Mouse (Mus musculus) olfactory bulb, adult 2 months (tissue): ENCODE measurements at regions not wholly inside any gene's neighbourhood (a gene's known extent, or its start where the extent isn't known, plus 50 kb on each side); places are given as distances from the start of the nearest gene placed in this dataset.

ENCODE experiments used
- CTCF ChIP-seq: fragments of 200-500 bp; IDR thresholded peaks from 2 replicates; pipeline ENCODE4 v1.5.1; 2012; ENCODE audit warnings: low read depth, mild to moderate bottlenecking, low read length, moderate library complexity; ENCODE audit not compliant: insufficient read depth
- POLR2A ChIP-seq: fragments of 200-500 bp; IDR thresholded peaks from 2 replicates; pipeline ENCODE4 v1.6.1; 2012; ENCODE audit warnings: mild to moderate bottlenecking, low read depth, low read length, moderate library complexity; ENCODE audit not compliant: insufficient read depth

DNA sequence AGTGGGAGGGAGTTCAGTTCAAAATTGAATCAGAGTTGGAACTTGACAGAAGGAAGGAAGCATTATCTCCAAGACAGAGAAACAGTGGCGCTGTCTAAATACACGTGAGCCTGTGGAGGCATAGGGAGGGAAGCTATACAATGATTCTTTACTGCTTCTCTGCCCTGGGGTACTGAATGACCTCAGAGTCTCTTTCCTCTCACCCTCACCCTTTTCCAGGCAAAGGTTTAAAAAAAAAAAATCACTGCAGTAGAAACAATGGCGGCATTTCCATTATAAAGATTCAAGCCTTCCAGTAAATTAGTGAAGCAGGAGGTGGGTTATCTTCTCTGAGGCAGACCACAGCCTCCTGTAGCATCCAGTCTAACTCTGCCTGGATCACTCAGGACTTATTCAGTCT lies 112.2 kb upstream of the Plxna2 start:
- no peak for TF ChIP-seq CTCF
- no peak for TF ChIP-seq POLR2A
